Mouse (Mus musculus): ENCODE measurements around the gene Hdac2. TPM values are rescaled to one million over a fixed set of nuclear protein-coding genes. Genes with fewer than 3 reads are reported as not detected.

The Hdac2 gene
- total and polyA plus RNA-seq, 3 experiments = 52.1 to 183 (median 166) TPM

DNA sequence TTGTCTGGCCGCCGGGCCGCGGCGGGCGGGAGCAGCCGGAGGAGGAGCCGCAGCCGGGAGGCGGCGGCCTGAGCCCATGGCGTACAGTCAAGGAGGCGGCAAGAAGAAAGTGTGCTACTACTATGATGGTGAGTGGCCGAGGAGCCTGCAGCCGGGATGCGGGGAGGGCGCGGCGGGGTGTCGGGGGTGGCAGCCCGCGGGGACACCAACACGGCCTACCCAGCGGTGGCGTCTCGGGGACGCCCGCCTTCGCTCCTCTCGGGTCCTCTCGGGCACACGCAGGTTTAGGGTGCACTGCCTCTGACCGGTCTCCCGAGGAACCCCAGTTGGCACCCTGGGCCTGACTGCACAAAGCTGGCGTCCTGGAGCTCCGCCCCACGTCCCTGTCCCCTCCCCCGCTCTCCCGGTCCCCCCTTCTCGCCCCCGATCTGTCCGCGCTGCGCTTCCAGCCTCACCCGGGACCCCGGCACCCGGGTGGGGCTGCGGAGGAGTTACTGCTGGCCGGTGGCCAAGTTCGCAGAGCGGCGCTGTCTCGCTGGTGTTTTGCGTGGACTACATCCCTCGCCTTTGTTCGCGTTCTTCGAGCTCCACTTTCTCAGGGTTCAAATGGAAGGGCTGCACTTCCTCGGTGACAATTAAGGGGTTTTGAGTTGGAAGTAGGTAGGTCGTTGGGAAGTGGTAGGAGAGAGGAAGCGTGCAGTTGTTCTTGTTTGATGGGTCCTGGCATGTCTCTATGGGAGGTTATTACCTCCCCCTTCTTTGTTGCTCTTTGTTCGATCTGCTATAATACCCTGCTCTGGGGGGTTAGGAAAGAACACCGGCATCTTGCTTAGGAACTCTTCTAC, 554 bp downstream of the Hdac2 start:
- TF ChIP-seq NELFE (IDR thresholded peaks at IDR 0.05; ENCODE audit: low read depth, low read length) (no peak), NRF1 (IDR thresholded peaks at IDR 0.05; ENCODE audit: low read depth, low read length) (no peak), RAD21 (IDR thresholded peaks at IDR 0.05; ENCODE audit: low read depth, low read length) (no peak), ZKSCAN1 (IDR thresholded peaks at IDR 0.05; ENCODE audit: borderline replicate concordance, low read depth, low read length) (no peak), ELF1 (IDR thresholded peaks at IDR 0.05; ENCODE audit: low read depth, low read length) (no peak), TBP (conservative IDR thresholded peaks at IDR 0.05; ENCODE audit: low read depth, low read length) (no peak), CTCF (conservative IDR thresholded peaks at IDR 0.05 in 1 of 2, IDR thresholded peaks at IDR 0.05 in 1 of 2; ENCODE audit: low read depth in 2 of 2, low read length in 2 of 2) (no peak), CHD1 (IDR thresholded peaks at IDR 0.05; ENCODE audit: low read depth, low read length) (no peak), CHD2 (IDR thresholded peaks at IDR 0.05; ENCODE audit: low read length) (peak; percentile 29; the same call in 1 of the 2 replicates), SMC3 (IDR thresholded peaks at IDR 0.05; ENCODE audit: low read depth, low read length) (no peak), ZMIZ1 (IDR thresholded peaks at IDR 0.05; ENCODE audit: low read depth, low read length) (no peak), JUND (conservative IDR thresholded peaks at IDR 0.05; ENCODE audit: low read depth, low read length) (no peak), MAZ (IDR thresholded peaks at IDR 0.05; ENCODE audit: low read depth, low read length) (peak; percentile 28; the same call in 1 of the 2 replicates), IRF4 (IDR thresholded peaks at IDR 0.05; ENCODE audit: low read depth, low read length) (no peak), ETS1 (conservative IDR thresholded peaks at IDR 0.05; ENCODE audit: low read depth, low read length) (no peak), MXI1 (IDR thresholded peaks at IDR 0.05; ENCODE audit: low read depth, low read length) (0 out of 2 replicates have a peak, but pooled peaks have one; percentile 0), POLR2AphosphoS2 (IDR thresholded peaks at IDR 0.05; ENCODE audit: low read depth, low read length) (no peak), UBTF (IDR thresholded peaks at IDR 0.05; ENCODE audit: low read depth, low read length) (peak; percentile 68; the same call in 1 of the 2 replicates), MYC (IDR thresholded peaks at IDR 0.05; ENCODE audit: low read depth, low read length) (no peak)
- H3K27me3 ChIP-seq (replicated peaks) = no peaks in the 10 kb centered on the region
- DNase-seq (ENCODE audit: extremely low read depth) = peak; percentile 11
- H3K27ac ChIP-seq (ENCODE audit: insufficient read depth, low read depth) = peak overlapping the region; percentile 41; the same call in 1 of the 2 replicates
- no peaks in the 10 kb centered on the region for H3K9me3 ChIP-seq (replicated peaks; ENCODE audit: low read length)
- in situ Hi-C loops (cut with MboI; ENCODE audit: low pct_ligation_motif_present, low pct_unique_long_range_greater_than_20kb, low sequenced_read_pairs) (no loop called here), dilution Hi-C loops (cut with MboI; ENCODE audit: extremely low pct_ligation_motif_present, extremely low pct_unique_long_range_greater_than_20kb, low sequenced_read_pairs) (no loop called here)
- H3K36me3 ChIP-seq (replicated peaks in 1 of 2; ENCODE audit: control insufficient read depth in 1 of 2, insufficient read depth in 1 of 2, low read length in 1 of 2) = peaks cover 0 to 2% of the 10 kb centered on the region in 2 experiments
- peak overlapping the region; percentile 71 to 94 (median 82) for H3K4me3 ChIP-seq (replicated peaks in 1 of 3; ENCODE audit: low read depth in 2 of 3, low read length in 2 of 3, poor library complexity in 1 of 3)
- peaks cover 4 to 30% of the 10 kb centered on the region in 2 experiments; a peak in 3 of 4 replicates for H3K4me1 ChIP-seq (ENCODE audit: control insufficient read depth in 1 of 2, insufficient read depth in 2 of 2)
- H3K4me2 ChIP-seq (ENCODE audit: insufficient read depth, low read depth, poor library complexity, severe bottlenecking) = peak overlapping the region; percentile 86
- peak overlapping the region; percentile 85 for H3K9ac ChIP-seq (ENCODE audit: insufficient read depth, low read depth)
- H3K79me2 ChIP-seq (replicated peaks; ENCODE audit: control insufficient read depth, extremely low read depth, insufficient read depth, poor library complexity, severe bottlenecking) = peaks cover 29% of the 10 kb centered on the region

GRCm38 (mm10) chr10:36981866-36982265, 7.5 kb downstream of the Hdac2 start:
- H3K9me3 ChIP-seq (replicated peaks; ENCODE audit: low read length) = peaks cover 3% of the 10 kb centered on the region
- peaks cover 29% of the 10 kb centered on the region for H3K79me2 ChIP-seq (replicated peaks; ENCODE audit: control insufficient read depth, extremely low read depth, insufficient read depth, poor library complexity, severe bottlenecking)
- DNase-seq (ENCODE audit: extremely low read depth) = peak; percentile 6
- H3K27me3 ChIP-seq (replicated peaks) = no peaks in the 10 kb centered on the region
- no peak overlapping the region for H3K9ac ChIP-seq (ENCODE audit: insufficient read depth, low read depth)
- TF ChIP-seq MAFK (IDR thresholded peaks at IDR 0.05; ENCODE audit: insufficient replicate concordance, low read length) (no peak), KAT2A (IDR thresholded peaks at IDR 0.05; ENCODE audit: insufficient replicate concordance, low read length) (no peak), IRF4 (IDR thresholded peaks at IDR 0.05; ENCODE audit: low read depth, low read length) (no peak), ETS1 (conservative IDR thresholded peaks at IDR 0.05; ENCODE audit: low read depth, low read length) (no peak), HCFC1 (IDR thresholded peaks at IDR 0.05; ENCODE audit: low read depth, low read length) (no peak), TCF12 (IDR thresholded peaks at IDR 0.05; ENCODE audit: low read depth, low read length) (no peak), PAX5 (IDR thresholded peaks at IDR 0.05; ENCODE audit: low read length) (no peak)
- H3K36me3 ChIP-seq (replicated peaks in 1 of 2; ENCODE audit: control insufficient read depth in 1 of 2, insufficient read depth in 1 of 2, low read length in 1 of 2) = peaks cover 0 to 22% of the 10 kb centered on the region in 2 experiments
- H3K4me1 ChIP-seq (ENCODE audit: control insufficient read depth in 1 of 2, insufficient read depth in 2 of 2) = peaks cover 0 to 12% of the 10 kb centered on the region in 2 experiments; a peak in 1 of 4 replicates
- H3K27ac ChIP-seq (ENCODE audit: insufficient read depth, low read depth) = no peak overlapping the region
- dilution Hi-C loops (cut with MboI; ENCODE audit: extremely low pct_ligation_motif_present, extremely low pct_unique_long_range_greater_than_20kb, low sequenced_read_pairs) = no loop called here
- in situ Hi-C loops (cut with MboI; ENCODE audit: low pct_ligation_motif_present, low pct_unique_long_range_greater_than_20kb, low sequenced_read_pairs) = no loop called here
- H3K4me3 ChIP-seq (replicated peaks in 1 of 3; ENCODE audit: low read depth in 2 of 3, low read length in 2 of 3, poor library complexity in 1 of 3) = no peak overlapping the region
- H3K4me2 ChIP-seq (ENCODE audit: insufficient read depth, low read depth, poor library complexity, severe bottlenecking) = no peak overlapping the region

All from CH12.LX (cell line).